In genomic region chr13:44915945-44916344, GRCm38 (mm10) we compare ENCODE assay signal across 9 mouse cellular contexts.
DNase-seq lines count a peak whose midpoint lies in the region; ATAC-seq and TF ChIP-seq lines count a peak whose summit lies in the region.
"Had no signal": no experiment of that assay in that cellular context is flagged by ENCODE, and none has a peak within 500 bp of the region (broad histone marks: within the 10 kb centered on the region; RNA-seq: fewer than 3 reads in every experiment).

No protein-coding gene starts in this region.

- H3K27ac ChIP-seq in forebrain, postnatal 0 days (ENCODE audit: low read depth, low read length), result no peak overlapping the region
- no peak overlapping the region for H3K27ac ChIP-seq in forebrain, embryonic 16.5 days (ENCODE audit: low read length)
- H3K27ac ChIP-seq in liver, embryonic 11.5 days (ENCODE audit: low read depth, low read length), result no peak overlapping the region
- H3K27ac ChIP-seq in liver, postnatal 0 days (ENCODE audit: low read depth), result no peak overlapping the region

- no peaks in the 10 kb centered on the region for H3K27me3 ChIP-seq in forebrain, postnatal 0 days (ENCODE audit: insufficient read depth, low read length)
- no peaks in the 10 kb centered on the region for H3K27me3 ChIP-seq in forebrain, embryonic 16.5 days (replicated peaks; ENCODE audit: control insufficient read depth, insufficient read depth, low read length)
- no peaks in the 10 kb centered on the region for H3K27me3 ChIP-seq in liver, embryonic 11.5 days (replicated peaks; ENCODE audit: control insufficient read depth, insufficient read depth, low read length)
- no peaks in the 10 kb centered on the region for H3K27me3 ChIP-seq in liver, postnatal 0 days (ENCODE audit: insufficient read depth, low read length)

- no peak overlapping the region for H3K9ac ChIP-seq in forebrain, postnatal 0 days
- H3K9ac ChIP-seq in forebrain, embryonic 16.5 days (replicated peaks; ENCODE audit: low read depth, low read length), result no peak overlapping the region
- H3K9ac ChIP-seq in liver, embryonic 11.5 days (ENCODE audit: low read depth, low read length), result no peak overlapping the region
- H3K9ac ChIP-seq in liver, postnatal 0 days (replicated peaks), result no peak overlapping the region

- H3K36me3 ChIP-seq in forebrain, postnatal 0 days (ENCODE audit: insufficient read depth), result peaks cover 81% of the 10 kb centered on the region
- H3K36me3 ChIP-seq in forebrain, embryonic 16.5 days (ENCODE audit: control insufficient read depth, insufficient read depth), result peaks cover 44% of the 10 kb centered on the region
- H3K36me3 ChIP-seq in liver, embryonic 11.5 days (ENCODE audit: control insufficient read depth, insufficient read depth, low read length), result peaks cover 30% of the 10 kb centered on the region
- peaks cover 71% of the 10 kb centered on the region for H3K36me3 ChIP-seq in liver, postnatal 0 days (replicated peaks; ENCODE audit: insufficient read depth, low read length)

- TF ChIP-seq EP300 in liver, postnatal 0 days (IDR thresholded peaks at IDR 0.05; ENCODE audit: low read depth), result no peak

- H3K4me3 ChIP-seq in forebrain, postnatal 0 days (ENCODE audit: low read depth, low read length), result no peak overlapping the region
- no peak overlapping the region for H3K4me3 ChIP-seq in forebrain, embryonic 16.5 days (replicated peaks; ENCODE audit: low read length)
- no peak overlapping the region for H3K4me3 ChIP-seq in liver, embryonic 11.5 days (ENCODE audit: low read depth, low read length)
- H3K4me3 ChIP-seq in liver, postnatal 0 days (ENCODE audit: low read depth, low read length), result no peak overlapping the region

- no peaks in the 10 kb centered on the region for H3K4me1 ChIP-seq in forebrain, postnatal 0 days (ENCODE audit: insufficient read depth)
- 0 out of 2 replicates have a peak, but pooled peaks cover 8% of the 10 kb centered on the region for H3K4me1 ChIP-seq in forebrain, embryonic 16.5 days (replicated peaks; ENCODE audit: control insufficient read depth, insufficient read depth, low read length)
- peaks cover 8% of the 10 kb centered on the region; the same call in 1 of the 2 replicates for H3K4me1 ChIP-seq in liver, embryonic 11.5 days (replicated peaks; ENCODE audit: control insufficient read depth, insufficient read depth, low read length)
- 0 out of 2 replicates have a peak, but pooled peaks cover 3% of the 10 kb centered on the region for H3K4me1 ChIP-seq in liver, postnatal 0 days (ENCODE audit: insufficient read depth)

- ATAC-seq in forebrain, postnatal 0 days, result no peak
- no peak for ATAC-seq in forebrain, embryonic 16.5 days
- ATAC-seq in liver, embryonic 11.5 days (replicated peaks; ENCODE audit: low FRiP score), result no peak
- ATAC-seq in liver, postnatal 0 days, result peak; percentile 15; the same call in 1 of the 2 replicates
- no peak for ATAC-seq in cerebellum, adult (ENCODE audit: insufficient number of reproducible peaks, low FRiP score, low TSS enrichment)

- peak; percentile 43 for TF ChIP-seq CTCF in forebrain, postnatal 0 days (IDR thresholded peaks at IDR 0.05; ENCODE audit: low read depth)
- TF ChIP-seq CTCF in liver, postnatal 0 days (IDR thresholded peaks at IDR 0.05; ENCODE audit: low read depth), result peak; percentile 45

- 64% methylated on average over 4 of the region's 4 CpGs for WGBS in forebrain, postnatal 0 days
- WGBS in forebrain, embryonic 16.5 days, result 74% methylated on average over 4 of the region's 4 CpGs
- 78% methylated on average over 4 of the region's 4 CpGs for WGBS in liver, embryonic 11.5 days
- WGBS in liver, postnatal 0 days (ENCODE audit: insufficient replicate concordance), result 57% methylated on average over 4 of the region's 4 CpGs

- no peak for DNase-seq in forebrain, postnatal 0 days
- DNase-seq in liver (peak; percentile 25), NIH3T3 (ENCODE audit: low read depth) (peak; percentile 44)
- DNase-seq in liver, embryonic 11.5 days (ENCODE audit: low spot score), result no peak
- DNase-seq in liver, postnatal 0 days, result peak; percentile 44
- DNase-seq in adrenal gland, postnatal 36 days, result no peak
- DNase-seq: kidney, adult 18-20 months had no signal

- no peaks in the 10 kb centered on the region for H3K9me3 ChIP-seq in forebrain, postnatal 0 days (ENCODE audit: low read length)
- no peaks in the 10 kb centered on the region for H3K9me3 ChIP-seq in forebrain, embryonic 16.5 days (ENCODE audit: control insufficient read depth, low read length)
- no peaks in the 10 kb centered on the region for H3K9me3 ChIP-seq in liver, embryonic 11.5 days (ENCODE audit: control insufficient read depth, low read length)
- H3K9me3 ChIP-seq in liver, postnatal 0 days (ENCODE audit: low read length), result no peaks in the 10 kb centered on the region

- H3K4me2 ChIP-seq in forebrain, postnatal 0 days (ENCODE audit: low read depth), result no peak overlapping the region
- H3K4me2 ChIP-seq in forebrain, embryonic 16.5 days (ENCODE audit: low read length), result no peak overlapping the region
- H3K4me2 ChIP-seq in liver, embryonic 11.5 days, result no peak overlapping the region
- H3K4me2 ChIP-seq in liver, postnatal 0 days (ENCODE audit: low read depth, low read length), result no peak overlapping the region

Comparison
In these comparisons a context has a peak if more than half of its experiments do, and no peak if none do; other contexts are left out.
1. DNase-seq: peak in liver (single experiment), NIH3T3 (single experiment) and liver, postnatal 0 days (single experiment); none in forebrain, postnatal 0 days (single experiment), liver, embryonic 11.5 days (single experiment) and adrenal gland, postnatal 36 days (0 of 2).